Mouse (Mus musculus) kidney, adult 18-20 months (tissue): ENCODE results near the gene Foxb1.

Experiments
- DNase-seq: peaks from one replicate; pipeline ENCODE4 v3.0.0; 2021

The Foxb1 gene

DNA sequence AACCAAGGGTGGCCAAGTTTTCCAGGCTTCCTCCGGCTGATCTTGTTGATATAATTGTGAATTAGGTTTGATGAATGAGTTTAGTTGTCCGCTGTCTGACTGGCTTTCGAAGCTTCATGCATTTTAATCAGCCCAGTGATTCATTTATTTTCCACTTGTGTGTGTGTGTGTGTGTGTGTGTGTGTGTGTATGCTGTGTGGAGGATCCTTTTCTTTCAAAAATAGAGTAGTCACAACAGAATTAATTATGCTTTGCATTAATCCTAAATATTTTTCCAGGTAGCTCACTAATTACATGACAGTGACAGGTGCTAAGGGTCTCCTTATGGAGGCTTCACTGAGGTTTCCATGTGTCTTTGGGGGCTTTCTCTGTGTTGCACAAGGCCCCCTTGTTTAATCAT is 4.3 kb downstream of the Foxb1 start:
- DNase-seq: no peak

DNA sequence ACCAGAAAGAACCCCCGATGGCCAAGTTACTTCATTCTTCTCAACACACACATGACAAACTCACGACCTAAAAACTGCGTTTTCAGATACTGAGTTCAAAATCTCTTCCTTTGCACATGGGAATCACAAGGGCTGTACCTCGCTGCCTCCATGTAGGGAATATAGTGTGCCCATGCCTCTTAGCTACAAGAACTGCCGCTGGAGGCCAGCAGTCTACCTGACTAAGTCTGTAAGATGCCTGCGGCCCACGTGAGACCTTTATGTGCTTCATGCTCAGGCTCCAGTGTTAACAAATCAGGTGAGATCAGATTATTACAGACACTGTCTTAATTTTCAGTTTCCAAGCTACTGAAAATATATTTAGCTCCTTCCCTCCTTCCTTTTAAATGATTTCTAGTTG is 4.7 kb downstream of the Foxb1 start:
- no peak for DNase-seq

DNA sequence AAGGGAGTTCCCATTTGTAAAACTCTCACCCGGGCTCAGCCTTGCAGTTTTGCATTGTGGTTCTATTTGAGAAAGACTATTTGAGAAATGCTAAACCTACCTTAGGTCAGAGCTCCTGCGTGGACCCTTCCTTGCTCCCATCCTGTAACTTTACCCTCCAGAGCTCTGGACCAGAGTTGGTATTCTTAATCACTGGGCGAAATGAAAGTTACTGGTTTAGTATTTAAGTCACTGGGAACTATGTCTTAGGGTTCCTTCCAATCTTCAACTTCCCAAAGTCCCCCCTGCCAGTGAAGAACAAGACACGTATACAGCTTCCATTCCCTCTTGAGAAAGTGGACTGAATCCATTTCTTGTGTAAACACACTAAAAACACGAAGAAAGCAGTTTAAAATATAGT is 5.6 kb downstream of the Foxb1 start:
- no peak for DNase-seq

DNA sequence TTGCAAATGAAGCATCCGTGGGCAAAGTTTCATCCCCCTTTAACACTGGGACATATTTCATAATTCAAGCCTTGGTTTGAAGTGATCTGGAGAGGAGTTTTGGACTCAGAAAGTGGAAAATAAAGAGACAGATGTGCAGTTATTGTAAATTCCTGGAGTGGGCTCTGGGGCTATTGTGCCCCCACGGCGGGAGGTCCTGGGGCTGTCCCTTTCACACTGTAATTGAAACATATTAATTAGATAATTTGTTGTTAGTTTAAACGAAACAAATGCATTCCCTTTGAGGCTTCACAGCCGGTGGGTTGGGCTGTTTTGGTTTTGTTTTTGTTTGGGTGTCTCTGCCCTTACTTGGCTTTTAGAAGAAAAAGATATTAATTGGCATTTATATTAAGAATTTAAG is 6.0 kb downstream of the Foxb1 start:
- DNase-seq: no peak

DNA sequence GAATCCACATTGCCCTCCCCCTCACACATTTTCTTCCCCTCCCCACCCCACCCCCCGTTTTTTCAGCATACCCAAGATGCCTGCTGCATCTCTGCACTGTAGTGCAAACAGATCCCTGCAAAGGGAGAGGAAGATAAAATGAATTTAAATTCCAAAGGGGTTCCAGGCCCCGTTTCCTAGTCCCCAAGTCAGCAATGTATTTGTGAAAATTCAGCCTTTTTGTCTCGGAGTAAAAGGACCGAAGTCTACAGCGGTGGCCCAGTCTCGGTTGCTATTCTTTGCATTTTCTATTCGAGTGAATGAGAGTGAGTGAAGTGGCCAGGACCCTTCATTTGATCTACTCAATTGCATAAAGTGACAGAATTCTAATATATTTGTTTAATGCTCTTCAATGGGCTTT is 6.4 kb downstream of the Foxb1 start:
- DNase-seq: no peak

DNA sequence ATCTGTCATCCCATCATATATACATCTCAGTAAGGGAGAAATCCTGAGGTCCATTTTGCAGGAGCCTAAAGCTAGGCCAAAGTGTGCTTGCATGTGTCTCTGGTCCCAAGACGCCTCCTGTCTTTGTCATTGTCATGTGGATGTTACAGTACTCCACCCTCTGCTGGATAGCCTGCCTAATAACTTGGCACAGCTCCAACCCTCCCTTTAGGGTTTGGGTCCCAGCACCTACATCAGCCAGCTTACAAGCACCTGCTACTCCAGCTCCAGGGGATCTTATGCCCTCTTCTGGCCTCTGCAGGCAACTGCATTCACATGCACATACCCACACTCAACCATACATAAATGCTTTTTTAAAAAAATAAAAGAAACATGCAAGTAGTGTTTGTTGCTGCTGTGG is 12.8 kb downstream of the Foxb1 start:
- DNase-seq: no peak

DNA sequence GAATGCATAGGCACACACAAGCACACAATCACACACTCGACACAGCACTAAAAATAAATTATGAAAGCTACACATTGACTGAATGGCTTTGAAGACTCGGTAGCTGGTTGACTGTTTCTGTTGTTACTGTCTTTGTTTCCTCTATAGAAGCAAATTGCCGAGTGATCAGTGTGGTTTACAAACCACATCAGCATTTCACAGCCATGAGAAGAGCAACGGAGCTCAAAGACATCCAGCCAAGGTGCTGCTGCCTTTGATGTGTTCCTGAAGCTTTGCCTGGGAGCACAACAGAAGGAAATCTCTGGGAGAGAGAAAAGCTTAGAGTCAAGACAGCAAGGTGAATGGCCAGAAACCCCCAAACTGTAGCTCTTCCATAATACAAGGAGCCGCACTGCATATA is 32.0 kb downstream of the Foxb1 start:
- DNase-seq: no peak

DNA sequence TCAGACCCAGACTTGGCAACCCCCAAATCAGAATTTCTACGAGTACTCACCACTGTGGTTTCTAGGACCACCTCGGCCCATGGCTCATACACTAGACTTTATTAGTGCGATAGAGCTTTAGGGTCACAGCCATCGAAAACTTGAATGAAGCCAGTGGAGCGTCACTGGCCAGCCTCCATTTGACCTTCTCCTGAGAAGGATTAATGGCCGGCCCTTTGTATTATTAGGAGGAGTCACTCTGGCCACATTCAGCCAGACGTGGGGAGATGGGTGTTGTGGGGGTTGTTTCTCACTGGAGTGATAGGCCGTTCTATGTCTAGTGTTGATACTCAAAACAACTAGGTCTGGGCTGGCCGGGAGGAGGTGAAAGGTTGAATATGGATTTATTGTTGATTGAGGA is 42.3 kb downstream of the Foxb1 start:
- no peak for DNase-seq

DNA sequence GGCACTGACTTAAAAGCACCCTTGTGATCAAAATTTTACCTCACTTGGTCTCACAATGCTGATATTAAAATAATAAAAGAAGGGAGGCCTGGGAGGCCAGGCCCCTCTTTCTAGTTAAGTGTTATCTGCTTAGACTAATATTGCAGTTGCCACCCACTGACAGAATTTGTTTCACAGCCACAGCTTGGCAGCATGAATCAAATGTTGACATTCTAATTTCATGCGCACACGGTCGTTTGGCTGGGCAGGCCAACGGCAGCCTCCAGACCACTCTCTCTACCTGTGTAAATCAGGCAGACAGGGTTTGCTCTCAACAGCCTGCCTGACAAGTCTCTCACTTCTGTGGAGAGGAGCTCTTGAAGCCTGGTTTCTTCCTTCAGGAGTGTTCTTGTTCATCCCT is 44.4 kb downstream of the Foxb1 start:
- no peak for DNase-seq

DNA sequence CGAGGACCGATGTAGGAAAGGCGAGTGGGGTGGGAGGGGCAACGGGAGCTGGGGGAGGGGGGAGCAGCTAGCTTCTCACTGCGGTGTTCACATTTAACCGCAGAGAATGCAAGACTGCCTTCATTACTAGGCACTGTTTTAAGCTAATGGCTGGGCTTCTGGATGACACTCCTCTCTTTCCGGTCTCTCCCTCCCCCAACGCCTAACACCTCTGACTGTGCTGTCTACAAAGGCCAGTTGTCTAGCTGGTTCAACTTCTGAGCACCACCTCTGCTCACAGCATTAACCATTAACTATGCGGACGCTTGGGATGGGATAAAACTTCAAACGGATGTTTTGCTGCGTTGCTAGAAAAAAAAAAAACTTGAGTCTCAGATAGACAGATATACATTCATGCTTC is 45.3 kb downstream of the Foxb1 start:
- no peak for DNase-seq

DNA sequence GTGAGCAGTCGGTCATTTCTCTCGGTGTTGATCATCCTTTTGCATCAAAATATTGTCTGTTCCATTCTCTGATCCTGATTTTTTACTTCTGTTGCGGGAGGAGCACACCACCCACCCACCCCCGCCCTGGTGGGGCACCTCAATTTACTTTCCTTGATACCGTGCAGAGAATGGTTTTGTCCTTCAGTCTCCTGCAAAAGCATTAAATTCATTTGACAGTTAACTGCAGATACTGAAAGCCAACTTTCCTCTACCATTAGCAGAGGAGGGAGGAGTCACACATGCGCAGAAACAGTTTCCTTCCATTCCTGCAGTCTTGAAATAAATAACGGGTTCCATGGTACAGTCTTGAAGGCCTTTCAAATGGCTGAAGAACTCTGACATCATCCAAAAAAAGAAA is 46.4 kb downstream of the Foxb1 start:
- no peak for DNase-seq

DNA sequence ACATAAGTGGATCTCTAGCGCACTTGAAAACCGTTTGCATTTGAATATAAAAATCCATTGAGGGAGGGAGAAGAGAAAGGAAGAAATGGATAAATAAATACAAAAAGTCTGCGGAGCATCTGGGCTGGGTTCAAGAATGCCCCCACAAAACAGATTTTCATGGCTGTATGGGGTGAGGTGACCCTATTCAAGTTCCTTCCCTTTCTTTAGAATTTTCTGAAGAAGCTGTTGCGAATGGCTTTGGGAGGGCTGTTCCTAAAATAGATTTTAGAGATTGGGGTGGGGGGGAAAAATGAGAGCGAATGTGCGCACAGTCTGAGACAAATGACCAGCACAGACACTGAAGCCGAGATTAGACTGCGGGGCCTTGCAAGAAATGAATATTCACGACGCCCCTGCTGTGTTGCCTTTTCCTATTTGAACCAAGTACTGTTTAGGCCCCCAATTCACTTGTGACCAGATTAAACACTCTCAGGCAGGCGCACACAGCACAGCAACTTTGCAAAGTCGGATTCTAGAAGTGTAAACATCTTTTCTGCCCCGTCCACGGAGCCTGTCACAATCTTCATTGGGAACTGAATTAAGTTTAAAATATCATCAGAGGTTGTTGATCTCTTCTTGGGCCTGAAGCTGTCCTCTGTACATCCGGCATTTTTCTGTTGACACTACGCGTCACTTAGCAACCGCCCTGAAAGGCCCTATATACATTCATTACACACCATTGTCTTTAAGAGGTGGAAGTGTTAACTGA is 47.0 kb downstream of the Foxb1 start:
- no peak for DNase-seq

DNA sequence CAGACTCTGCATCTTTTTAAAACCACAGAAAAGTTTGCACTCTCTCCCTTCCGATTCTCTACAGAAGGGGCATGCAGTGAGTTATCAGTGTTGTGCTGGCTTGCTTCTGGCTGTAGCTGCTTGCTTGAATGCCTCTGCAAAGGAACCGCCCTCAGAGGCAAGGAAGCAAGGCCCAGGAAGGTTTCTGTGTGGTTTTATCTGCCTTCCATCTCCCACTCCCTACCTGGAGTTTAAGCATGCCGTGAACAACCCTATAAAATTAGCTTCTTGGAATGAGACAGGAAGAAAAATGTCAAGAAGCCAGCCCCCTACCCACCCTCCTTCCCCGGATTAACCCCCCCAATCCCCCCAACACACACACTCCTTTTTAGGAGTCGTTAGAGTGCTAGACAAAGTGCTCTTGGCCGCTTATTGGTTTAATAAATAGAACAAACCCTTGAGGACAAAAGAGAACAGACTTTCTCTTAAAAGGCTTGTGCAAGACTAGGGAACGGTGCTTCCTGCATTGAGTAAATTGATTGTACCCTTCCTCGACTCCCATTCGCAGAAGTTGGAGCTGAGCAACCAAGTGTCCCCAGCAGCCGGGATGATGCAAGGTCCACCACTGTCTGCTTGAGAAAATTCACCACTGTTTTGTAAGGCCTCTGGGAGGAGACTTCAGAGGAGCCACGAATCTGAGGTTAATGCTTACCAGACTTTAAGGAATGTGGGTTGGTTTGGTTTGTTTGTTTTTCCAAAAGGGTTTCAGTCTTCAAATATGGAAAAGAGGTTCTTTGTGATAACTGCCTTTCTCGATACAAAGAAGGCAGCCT is 47.8 kb downstream of the Foxb1 start:
- DNase-seq: no peak
